Mouse (Mus musculus) embryo, embryonic 9.5 days (tissue): ENCODE data around the gene D11Wsu47e.
"Not testable (repeated sequence)": the region's sequence is repeated elsewhere in the genome, so short reads cannot be mapped to it uniquely, and the experiment has no call there.

Experiments
- DNase-seq: peaks from one replicate; pipeline ENCODE4 v3.0.0-alpha.2; 2017; ENCODE audit errors: extremely low spot score

Gene D11Wsu47e

GRCm38 (mm10) chr11:113683957-113684706 lies at the start of gene D11Wsu47e, which contains the start of gene Fam104a:
Gene D11Wsu47e, plus strand, starts transcription at chr11:113684412.
Gene Fam104a, minus strand, starts transcription at chr11:113684155.
- peak; percentile 96 for DNase-seq

GRCm38 (mm10) chr11:113634699-113635121 lies 49.5 kb upstream of the D11Wsu47e start:
- no peak for DNase-seq

GRCm38 (mm10) chr11:113638680-113639079 lies 45.5 kb upstream of the D11Wsu47e start:
- DNase-seq, result no peak

- DNase-seq, result no peak
These were observed 39.0 kb upstream of the D11Wsu47e start for GRCm38 (mm10) chr11:113645181-113645580.

GRCm38 (mm10) chr11:113648152-113648551 lies 36.1 kb upstream of the D11Wsu47e start:
- DNase-seq, result peak; percentile 82

- no peak for DNase-seq
These were observed 35.4 kb upstream of the D11Wsu47e start, which contains the start of gene Cog1 for GRCm38 (mm10) chr11:113648690-113649352. Gene Cog1, plus strand, starts transcription at chr11:113649169.

- DNase-seq, result peak; percentile 85
These were observed 34.6 kb upstream of the D11Wsu47e start, which contains the start of gene Slc39a11 for GRCm38 (mm10) chr11:113649353-113650210. Gene Slc39a11, minus strand, starts transcription at chr11:113650079.

- no peak for DNase-seq
These were observed 32.9 kb upstream of the D11Wsu47e start for GRCm38 (mm10) chr11:113651206-113651906.

- peak; percentile 60 for DNase-seq
These were observed 32.3 kb upstream of the D11Wsu47e start for GRCm38 (mm10) chr11:113651907-113652273.

GRCm38 (mm10) chr11:113652516-113652915 lies 31.7 kb upstream of the D11Wsu47e start:
- DNase-seq, result no peak

GRCm38 (mm10) chr11:113654105-113654504 lies 30.1 kb upstream of the D11Wsu47e start:
- DNase-seq, result no peak

- DNase-seq, result no peak
These were observed 29.5 kb upstream of the D11Wsu47e start for GRCm38 (mm10) chr11:113654561-113655270.

GRCm38 (mm10) chr11:113656511-113656932 lies 27.7 kb upstream of the D11Wsu47e start:
- DNase-seq, result no peak

- DNase-seq, result no peak
These were observed 27.0 kb upstream of the D11Wsu47e start for GRCm38 (mm10) chr11:113657221-113657620.

- DNase-seq, result no peak
These were observed 25.9 kb upstream of the D11Wsu47e start for GRCm38 (mm10) chr11:113658319-113658718.

- no peak for DNase-seq
These were observed 25.4 kb upstream of the D11Wsu47e start for GRCm38 (mm10) chr11:113658763-113659162.

- not testable (repeated sequence) for DNase-seq
These were observed 24.0 kb upstream of the D11Wsu47e start for GRCm38 (mm10) chr11:113660213-113660612.

GRCm38 (mm10) chr11:113660940-113661339 lies 23.3 kb upstream of the D11Wsu47e start:
- no peak for DNase-seq

GRCm38 (mm10) chr11:113661835-113662351 lies 22.3 kb upstream of the D11Wsu47e start:
- no peak for DNase-seq

- DNase-seq, result no peak
These were observed 19.9 kb upstream of the D11Wsu47e start for GRCm38 (mm10) chr11:113664279-113664678.
